Mouse (Mus musculus) liver, embryonic 16.5 days (tissue): Measurements from ENCODE around the gene Dtd1. TPM values are rescaled to one million over a fixed set of nuclear protein-coding genes. Genes with fewer than 3 reads are reported as not detected.

Source experiments
- ATAC-seq: fragments of 200-750 bp; cut with Nextera tagmentation; 2 replicates; pipeline ENCODE4 v1.8.0; 2017; ENCODE audit warnings: low read depth, mild to moderate bottlenecking, moderate number of reproducible peaks, moderate library complexity
- H3K27ac ChIP-seq: fragments of 300-500 bp; sonication (generic); 2 replicates; pipeline ENCODE4 v1.5.1; 2014; ENCODE audit warnings: mild to moderate bottlenecking, low read length
- H3K27me3 ChIP-seq: fragments of 300-500 bp; sonication (generic); 2 replicates; pipeline ENCODE4 v1.6.1; 2014; ENCODE audit warnings: low read depth, low read length, mixed read lengths; ENCODE audit not compliant: control insufficient read depth, insufficient read depth
- H3K36me3 ChIP-seq: fragments of 300-500 bp; sonication (generic); 2 replicates; pipeline ENCODE4 v1.6.1; 2014; ENCODE audit warnings: mild to moderate bottlenecking; ENCODE audit not compliant: control insufficient read depth, insufficient read depth
- H3K4me1 ChIP-seq: fragments of 300-500 bp; sonication (generic); 2 replicates; pipeline ENCODE4 v1.6.1; 2014; ENCODE audit warnings: low read depth, low read length, mixed read lengths; ENCODE audit not compliant: control insufficient read depth
- H3K4me2 ChIP-seq: fragments of 300-500 bp; sonication (generic); 2 replicates; pipeline ENCODE4 v1.6.1; 2014; ENCODE audit warnings: low read depth, low read length, mixed read lengths
- H3K4me3 ChIP-seq: fragments of 300-500 bp; sonication (generic); 2 replicates; pipeline ENCODE4 v1.5.1; 2014; ENCODE audit warnings: low read depth, mild to moderate bottlenecking, low read length
- H3K9ac ChIP-seq: fragments of 300-500 bp; sonication (generic); 2 replicates; pipeline ENCODE4 v1.6.1; 2014; ENCODE audit warnings: low read depth, low read length
- H3K9me3 ChIP-seq: fragments of 300-500 bp; sonication (generic); replicated peaks from 2 replicates; pipeline ENCODE4 v1.6.1; 2016; ENCODE audit warnings: low read length; ENCODE audit not compliant: control insufficient read depth
- WGBS: fragments of 180-500 bp; shearing (Covaris S2); extraction: QIAGEN DNeasy Blood & Tissue Kit; methylation state at CpG from one replicate; pipeline ENCODE4 v1.1.7; 2014; ENCODE audit not compliant: insufficient replicate concordance; 5-methylcytosine and 5-hydroxymethylcytosine counted together
- polyA plus RNA-seq: library from polyadenylated mRNA; unstranded; fragments of >200 nt; fragmentation: Nextera tagmentation; extraction: Ambion mirVana; gene quantifications from 2 replicates; pipeline ENCODE4 v1.2.1, GENCODE M21; 2015

Gene Dtd1
- polyA plus RNA-seq, 1 experiment from 2014 or later = 14.5 TPM

DNA sequence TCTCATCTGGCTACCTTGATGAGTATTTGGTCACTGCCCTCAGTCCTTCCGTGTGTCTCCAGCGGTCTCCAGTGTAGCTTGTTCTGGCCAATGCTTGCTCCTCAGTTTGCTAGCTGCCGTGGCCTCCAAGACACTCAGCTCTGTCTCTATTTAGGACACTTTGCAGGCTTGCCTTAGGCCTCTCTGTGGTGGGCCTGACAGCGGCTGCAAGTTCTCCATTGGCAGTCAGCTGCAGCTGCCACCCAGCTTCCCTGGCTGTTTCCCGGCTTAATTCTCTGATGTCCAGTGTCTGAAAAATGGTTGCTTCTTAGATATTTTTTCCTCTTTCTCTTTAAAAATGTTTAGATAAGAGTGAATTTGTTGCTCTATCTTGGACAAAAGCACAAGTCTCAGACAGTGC is 116.6 kb downstream of the Dtd1 start:
- Histone ChIP-seq H3K4me3 (no peak overlapping the region), H3K4me1 (no peaks in the 10 kb centered on the region), H3K27ac (no peak overlapping the region), H3K27me3 (no peaks in the 10 kb centered on the region), H3K9me3 (no peaks in the 10 kb centered on the region), H3K4me2 (no peak overlapping the region), H3K36me3 (no peaks in the 10 kb centered on the region), H3K9ac (no peak overlapping the region)
- WGBS = 71% methylated on average over 5 of the region's 5 CpGs
- no peak for ATAC-seq

- ATAC-seq = no peak
- H3K9me3 ChIP-seq = no peaks in the 10 kb centered on the region
Measured at GRCm38 (mm10) chr2:144718273-144718672, 118.6 kb downstream of the Dtd1 start.

DNA sequence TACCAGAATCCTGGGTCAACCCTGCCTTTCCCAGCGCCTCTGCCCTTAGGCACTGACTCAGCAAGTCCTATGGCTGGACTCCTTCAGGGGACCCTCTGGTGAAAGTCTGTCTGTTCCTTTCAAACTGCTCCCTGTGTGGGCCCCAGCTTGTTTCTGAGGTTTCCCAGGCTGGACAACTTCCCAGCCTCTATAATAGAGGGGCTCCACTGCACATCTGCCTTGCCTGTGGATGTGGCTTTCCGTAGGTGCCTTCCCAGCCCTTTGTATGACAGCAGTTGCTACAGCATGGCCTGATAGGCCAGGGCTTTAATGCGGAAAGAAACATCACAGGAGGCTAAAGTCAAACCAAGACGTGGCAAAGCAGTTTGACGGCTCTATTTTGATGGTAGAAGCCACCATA is 119.6 kb downstream of the Dtd1 start:
- H3K9ac ChIP-seq = no peak overlapping the region
- WGBS = 63% methylated on average over 5 of the region's 5 CpGs
- no peaks in the 10 kb centered on the region for H3K9me3 ChIP-seq
- no peaks in the 10 kb centered on the region for H3K36me3 ChIP-seq
- no peak overlapping the region for H3K27ac ChIP-seq
- no peaks in the 10 kb centered on the region for H3K27me3 ChIP-seq
- H3K4me1 ChIP-seq = no peaks in the 10 kb centered on the region
- no peak overlapping the region for H3K4me3 ChIP-seq
- ATAC-seq = no peak; the same call in 1 of the 2 replicates
- no peak overlapping the region for H3K4me2 ChIP-seq

More at GRCm38 (mm10) chr2:144718273-144718672, 118.6 kb downstream of the Dtd1 start:
- no peak overlapping the region for H3K9ac ChIP-seq
- H3K27me3 ChIP-seq = no peaks in the 10 kb centered on the region
- H3K4me2 ChIP-seq = no peak overlapping the region
- 53% methylated on average over 5 of the region's 5 CpGs for WGBS
- no peaks in the 10 kb centered on the region for H3K4me1 ChIP-seq
- H3K4me3 ChIP-seq = no peak overlapping the region
- H3K27ac ChIP-seq = no peak overlapping the region
- H3K36me3 ChIP-seq = no peaks in the 10 kb centered on the region

GRCm38 (mm10) chr2:144719718-144720117 is 120.0 kb downstream of the Dtd1 start:
- peak; percentile 33; the same call in 1 of the 2 replicates for ATAC-seq
- Histone ChIP-seq H3K4me2 (no peak overlapping the region), H3K27me3 (no peaks in the 10 kb centered on the region), H3K9ac (no peak overlapping the region), H3K27ac (no peak overlapping the region; the same call in 1 of the 2 replicates), H3K36me3 (no peaks in the 10 kb centered on the region), H3K9me3 (no peaks in the 10 kb centered on the region), H3K4me1 (no peaks in the 10 kb centered on the region), H3K4me3 (no peak overlapping the region)
- 55% methylated on average over 4 of the region's 4 CpGs for WGBS

- 30% methylated on average over 5 of the region's 5 CpGs for WGBS
- Histone ChIP-seq H3K27ac (peak overlapping the region; percentile 34), H3K9me3 (no peaks in the 10 kb centered on the region), H3K9ac (no peak overlapping the region), H3K27me3 (no peaks in the 10 kb centered on the region), H3K4me2 (no peak overlapping the region), H3K4me1 (no peaks in the 10 kb centered on the region), H3K36me3 (no peaks in the 10 kb centered on the region), H3K4me3 (no peak overlapping the region)
- 0 out of 2 replicates have a peak, but pooled peaks have one; percentile 28 for ATAC-seq
Measured at GRCm38 (mm10) chr2:144720407-144720959, 120.8 kb downstream of the Dtd1 start.

GRCm38 (mm10) chr2:144724679-144725078 is 125.0 kb downstream of the Dtd1 start:
- H3K9me3 ChIP-seq = no peaks in the 10 kb centered on the region
- H3K4me3 ChIP-seq = no peak overlapping the region
- WGBS = 70% methylated on average over 1 of the region's 1 CpGs
- H3K27ac ChIP-seq = no peak overlapping the region
- ATAC-seq = peak; percentile 39; the same call in 1 of the 2 replicates
- no peaks in the 10 kb centered on the region for H3K4me1 ChIP-seq
- H3K27me3 ChIP-seq = no peaks in the 10 kb centered on the region
- H3K4me2 ChIP-seq = no peak overlapping the region
- H3K9ac ChIP-seq = no peak overlapping the region
- no peaks in the 10 kb centered on the region for H3K36me3 ChIP-seq

DNA sequence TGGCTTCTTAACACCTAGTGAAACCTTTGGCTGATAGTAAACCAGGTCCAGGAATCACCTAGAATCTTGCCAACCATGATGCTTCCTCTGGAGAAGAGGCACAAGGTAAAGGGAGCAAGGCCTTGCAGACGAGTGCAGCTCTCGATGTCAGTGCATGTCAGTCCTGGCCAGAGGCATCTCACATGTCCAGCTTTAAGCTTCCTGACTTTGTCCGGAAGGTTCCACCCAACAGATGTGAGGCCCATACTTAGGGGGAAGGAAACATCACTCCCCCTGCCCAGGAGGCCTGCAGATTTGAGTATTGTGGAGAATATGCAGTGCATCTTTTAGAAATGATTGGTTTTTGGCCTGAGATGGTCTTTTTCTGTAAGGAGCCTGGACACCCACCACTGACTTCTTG is 127.4 kb downstream of the Dtd1 start:
- WGBS = 75% methylated on average over 3 of the region's 3 CpGs
- Histone ChIP-seq H3K36me3 (no peaks in the 10 kb centered on the region), H3K4me3 (no peak overlapping the region), H3K4me2 (no peak overlapping the region), H3K9me3 (no peaks in the 10 kb centered on the region), H3K9ac (no peak overlapping the region), H3K27me3 (no peaks in the 10 kb centered on the region), H3K4me1 (no peaks in the 10 kb centered on the region), H3K27ac (no peak overlapping the region)
- ATAC-seq = no peak

- H3K36me3 ChIP-seq = no peaks in the 10 kb centered on the region
- WGBS = 73% methylated on average over 2 of the region's 2 CpGs
- no peak overlapping the region for H3K27ac ChIP-seq
- no peak overlapping the region for H3K4me2 ChIP-seq
- H3K4me1 ChIP-seq = no peaks in the 10 kb centered on the region
- H3K9me3 ChIP-seq = no peaks in the 10 kb centered on the region
- H3K4me3 ChIP-seq = no peak overlapping the region
- no peaks in the 10 kb centered on the region for H3K27me3 ChIP-seq
- no peak for ATAC-seq
- no peak overlapping the region for H3K9ac ChIP-seq
Measured at GRCm38 (mm10) chr2:144729776-144730175, 130.1 kb downstream of the Dtd1 start.

DNA sequence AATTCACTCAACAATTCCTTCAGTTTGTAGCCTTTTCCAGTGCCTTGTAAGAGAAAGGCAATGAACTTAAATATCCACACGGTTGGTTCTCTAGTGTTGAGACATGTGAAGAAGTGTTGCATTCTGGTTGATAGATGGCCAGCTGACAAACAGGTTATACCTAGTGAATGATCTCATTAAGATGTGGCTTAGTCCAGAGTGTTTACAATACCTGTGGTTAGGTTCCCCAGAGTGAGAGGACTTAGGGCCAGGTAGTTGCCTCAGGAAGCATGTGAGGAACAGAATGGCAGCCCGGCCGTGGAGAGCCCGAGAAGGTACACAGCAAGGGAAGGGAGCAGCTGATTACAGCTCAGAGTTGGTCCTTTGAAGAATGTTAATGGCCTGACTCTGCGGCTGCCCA is 138.5 kb downstream of the Dtd1 start:
- H3K36me3 ChIP-seq = no peaks in the 10 kb centered on the region
- H3K4me3 ChIP-seq = no peak overlapping the region
- WGBS = 70% methylated on average over 5 of the region's 5 CpGs
- H3K4me1 ChIP-seq = no peaks in the 10 kb centered on the region
- no peak overlapping the region for H3K9ac ChIP-seq
- no peaks in the 10 kb centered on the region for H3K27me3 ChIP-seq
- H3K9me3 ChIP-seq = no peaks in the 10 kb centered on the region
- H3K4me2 ChIP-seq = no peak overlapping the region
- H3K27ac ChIP-seq = no peak overlapping the region
- no peak for ATAC-seq
